Mouse (Mus musculus) lung, postnatal 0 days (tissue): ENCODE results near the gene Fam234a.

Source experiments
- CTCF ChIP-seq: IDR thresholded peaks from 2 replicates; pipeline ENCODE4 v1.5.1; 2016; ENCODE audit warnings: antibody characterized with exemption, mild to moderate bottlenecking
- EP300 ChIP-seq: IDR thresholded peaks from 2 replicates; pipeline ENCODE4 v1.6.1; 2016; ENCODE audit warnings: antibody characterized with exemption, mild to moderate bottlenecking, control low read depth

DNA sequence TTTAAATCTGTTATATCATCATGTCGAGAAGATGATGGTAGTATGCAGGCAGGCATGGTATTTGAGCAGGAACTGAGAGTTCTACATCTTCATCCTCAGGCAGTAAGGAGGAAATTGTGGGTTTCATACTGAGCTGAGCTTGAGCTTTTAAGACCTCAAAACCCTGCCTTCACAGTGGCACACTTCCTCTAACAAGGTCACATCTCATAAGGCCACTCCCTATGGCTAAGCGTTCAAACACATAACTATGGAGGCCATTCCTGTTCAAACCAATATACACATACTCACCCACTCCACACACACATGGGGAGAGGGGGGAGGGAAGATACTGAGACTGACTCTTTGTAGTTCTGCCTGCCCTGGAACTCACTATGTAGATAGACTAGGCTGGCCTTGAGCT is 76.0 kb downstream of the Fam234a start:
- TF ChIP-seq CTCF (no peak), EP300 (no peak)
